ENCODE assay signal across 15 mouse cellular contexts in genomic region chr14:75790411-75790996, GRCm38 (mm10). TPM values are rescaled to one million over a fixed set of nuclear protein-coding genes. Genes with fewer than 3 reads are reported as not detected.
DNase-seq lines count a peak whose midpoint lies in the region; ATAC-seq and TF ChIP-seq lines count a peak whose summit lies in the region.
"Had no signal": no experiment of that assay in that cellular context is flagged by ENCODE, and none has a peak within 500 bp of the region (broad histone marks: within the 10 kb centered on the region; RNA-seq: fewer than 3 reads in every experiment).

No protein-coding gene starts in this region.

- no peak overlapping the region for H3K4me3 ChIP-seq in heart, adult 2 months
- H3K4me3 ChIP-seq: erythroblast, embryonic 14.5 days had no signal

- peaks cover 4% of the 10 kb centered on the region for H3K4me1 ChIP-seq in heart, adult 2 months (ENCODE audit: control insufficient read depth, insufficient read depth, low read length)

- no peak overlapping the region for H3K9ac ChIP-seq in heart, adult 2 months (ENCODE audit: low read depth, low read length)

- intact Hi-C loops in heart, adult 2 months (cut with DNase I): no loop called here
- intact Hi-C loops in heart, postnatal 14 days (cut with DNase I): no loop called here

- peak; percentile 15; the same call in 1 of the 2 replicates for ATAC-seq in granulocyte monocyte progenitor cell, adult 5-6 weeks (replicated peaks; ENCODE audit: poor library complexity, severe bottlenecking)
- ATAC-seq in erythroid progenitor cell, adult 5-6 weeks (replicated peaks; ENCODE audit: low FRiP score, poor library complexity, severe bottlenecking): no peak

- peak in 1 of 2 experiments; percentile 33 for DNase-seq in heart, adult 2 months
- no peak for DNase-seq in heart, postnatal 14 days
- DNase-seq in 3134 (ENCODE audit: extremely low read depth, insufficient read length, low spot score) (peak; percentile 36), adipocyte (ENCODE audit: low spot score) (peak; percentile 70), MN1 (ENCODE audit: low spot score) (no peak)
- no peak for DNase-seq in embryo, embryonic 11 days
- DNase-seq: cerebellum, adult 8-10 months; kidney, postnatal 10 days; liver; spleen, adult 18-20 months; thymus, postnatal 4 days had no signal

- TF ChIP-seq CTCF in heart, adult 2 months (IDR thresholded peaks at IDR 0.05): no peak

- no peaks in the 10 kb centered on the region for H3K36me3 ChIP-seq in heart, adult 2 months (ENCODE audit: control insufficient read depth, insufficient read depth, low read length)

- H3K27me3 ChIP-seq in heart, adult 2 months (ENCODE audit: control insufficient read depth, insufficient read depth, low read length): no peaks in the 10 kb centered on the region

- no peak for TF ChIP-seq EP300 in heart, adult 2 months (IDR thresholded peaks at IDR 0.05; ENCODE audit: insufficient read depth, low read depth, low read length)

- H3K79me2 ChIP-seq in heart, adult 2 months (replicated peaks; ENCODE audit: control insufficient read depth, insufficient read depth, low read length): no peaks in the 10 kb centered on the region

- no peak for TF ChIP-seq POLR2A in heart, adult 2 months (IDR thresholded peaks at IDR 0.05; ENCODE audit: insufficient read depth, low read depth, low read length)

- 48% methylated on average over 3 of the region's 3 CpGs for WGBS in heart, adult 2 months

- H3K27ac ChIP-seq in heart, adult 2 months: peak overlapping the region; percentile 18; the same call in 1 of the 2 replicates
- H3K27ac ChIP-seq: stomach, postnatal 0 days had no signal

RNA-seq across cellular contexts. Expression of gene Slc25a30, which starts 3.7 kb away (rescaled TPM):
- total RNA-seq in heart, adult 2 months (2021): 10 to 100 TPM; 13.9 to 15.2 TPM
- 6.3 and 7.2 TPM in 2 replicates for polyA plus RNA-seq in heart, adult 2 months (2012; rRNA removed)
- 10 to 100 TPM; 20.8 to 21.1 TPM for total RNA-seq in heart, postnatal 14 days (2021)
- 15.4 and 26.2 TPM in 2 replicates for total RNA-seq in granulocyte monocyte progenitor cell, adult 5-6 weeks (2014; fragmentation: Nextera tagmentation)
- 16.0 and 20.5 TPM in 2 replicates for total RNA-seq in granulocyte monocyte progenitor cell, adult 5-6 weeks (2017)
- total RNA-seq in erythroid progenitor cell, adult 5-6 weeks (2015; ENCODE audit: low replicate concordance): 15.1 and 18.0 TPM in 2 replicates
- total RNA-seq in erythroid progenitor cell, adult 5-6 weeks (2017; ENCODE audit: low replicate concordance): 6.3 and 15.4 TPM in 2 replicates

RNA-seq across cellular contexts. Expression of gene Cog3, which starts 36.2 kb away (rescaled TPM):
- total RNA-seq in heart, adult 2 months (2021): 10 to 100 TPM; 13.1 to 14.0 TPM
- polyA plus RNA-seq in heart, adult 2 months (2012; rRNA removed): 6.0 and 11.7 TPM in 2 replicates
- total RNA-seq in heart, postnatal 14 days (2021): 10 to 100 TPM; 13.6 to 14.3 TPM
- 17.4 and 21.1 TPM in 2 replicates for total RNA-seq in granulocyte monocyte progenitor cell, adult 5-6 weeks (2014; fragmentation: Nextera tagmentation)
- total RNA-seq in granulocyte monocyte progenitor cell, adult 5-6 weeks (2017): 26.1 and 30.3 TPM in 2 replicates
- 10.8 and 18.9 TPM in 2 replicates for total RNA-seq in erythroid progenitor cell, adult 5-6 weeks (2015; ENCODE audit: low replicate concordance)
- 9.5 and 16.9 TPM in 2 replicates for total RNA-seq in erythroid progenitor cell, adult 5-6 weeks (2017; ENCODE audit: low replicate concordance)

RNA-seq across cellular contexts. Expression of gene Tpt1, which starts 54.4 kb away (rescaled TPM):
- 1,000 to 10,000 TPM; 2,957 to 3,343 TPM for total RNA-seq in heart, adult 2 months (2021)
- polyA plus RNA-seq in heart, adult 2 months (2012; rRNA removed): 1,003 and 1,026 TPM in 2 replicates
- total RNA-seq in heart, postnatal 14 days (2021): 1,000 to 10,000 TPM; 2,748 to 2,964 TPM
- 4,580 and 4,737 TPM in 2 replicates for total RNA-seq in granulocyte monocyte progenitor cell, adult 5-6 weeks (2014; fragmentation: Nextera tagmentation)
- total RNA-seq in granulocyte monocyte progenitor cell, adult 5-6 weeks (2017): 844 and 942 TPM in 2 replicates
- total RNA-seq in erythroid progenitor cell, adult 5-6 weeks (2015; ENCODE audit: low replicate concordance): 3,144 and 3,174 TPM in 2 replicates
- 507 and 1,044 TPM in 2 replicates for total RNA-seq in erythroid progenitor cell, adult 5-6 weeks (2017; ENCODE audit: low replicate concordance)

Comparison
In these comparisons a context has a peak if more than half of its experiments do, and no peak if none do; other contexts are left out.
1. DNase-seq: peak in 3134 (single experiment) and adipocyte (single experiment); none in heart, postnatal 14 days (0 of 2), MN1 (single experiment) and embryo, embryonic 11 days (single experiment).